Mouse (Mus musculus): ENCODE data around the gene Gab1.

Gab1 gene

DNA sequence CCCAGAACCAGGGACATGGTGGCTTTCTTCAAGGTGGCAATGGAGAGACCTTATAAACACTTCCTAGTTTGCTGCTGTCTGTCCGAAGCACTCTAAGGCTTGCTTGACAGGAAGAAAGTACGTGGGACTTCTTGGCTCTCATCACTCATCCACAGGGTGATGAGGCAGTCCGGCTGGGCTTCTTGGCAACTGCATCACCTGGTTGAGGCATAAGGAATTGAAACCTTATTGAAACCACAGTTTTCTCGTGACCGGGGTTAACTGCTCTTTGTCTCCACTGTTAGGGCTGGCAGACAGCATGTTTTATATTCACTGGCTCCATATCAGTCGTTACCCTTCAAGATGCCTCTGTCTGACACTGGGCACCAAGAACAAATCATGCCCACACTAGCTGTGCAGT is 40.2 kb downstream of the Gab1 start:
- no peak for DNase-seq

DNA sequence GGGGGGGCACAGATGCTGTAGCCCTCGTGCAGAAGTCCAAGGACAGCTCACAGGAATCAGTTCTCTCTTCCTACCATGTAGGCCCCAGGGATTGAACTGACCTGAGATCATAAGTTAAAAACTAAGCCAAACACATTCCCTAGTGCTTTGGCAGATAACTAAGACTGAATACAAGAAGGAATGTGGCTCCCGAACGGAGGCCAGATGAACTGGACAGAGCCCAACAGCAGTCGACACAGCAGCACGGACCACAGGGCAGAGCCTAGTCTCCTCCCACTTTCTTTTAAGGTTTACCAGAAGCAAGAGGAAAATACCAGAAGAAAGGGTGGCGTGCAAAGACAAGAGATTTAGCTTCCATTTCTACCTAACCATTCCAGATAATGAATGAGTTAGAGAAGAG is 42.1 kb downstream of the Gab1 start:
- DNase-seq = peak; percentile 42 to 65

DNA sequence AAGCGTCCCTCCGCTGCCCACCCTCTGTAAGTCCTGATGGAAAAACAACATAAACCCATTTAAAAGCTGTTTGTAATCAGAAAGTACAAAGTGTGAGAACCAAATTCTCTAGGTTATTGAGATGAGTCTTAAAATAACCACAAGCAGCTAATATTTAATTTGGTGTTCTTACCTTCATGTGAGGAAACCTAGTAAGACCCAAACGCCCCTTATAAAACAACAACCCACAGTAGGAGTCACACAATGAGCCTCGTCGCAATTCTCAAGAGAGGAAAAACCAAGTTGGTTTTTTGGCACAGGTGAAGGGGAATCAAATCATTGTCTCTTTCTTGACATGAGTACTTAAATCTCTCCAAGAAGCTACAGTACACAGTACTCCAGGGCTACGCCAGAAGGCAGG is 44.9 kb downstream of the Gab1 start:
- no peak for DNase-seq

DNA sequence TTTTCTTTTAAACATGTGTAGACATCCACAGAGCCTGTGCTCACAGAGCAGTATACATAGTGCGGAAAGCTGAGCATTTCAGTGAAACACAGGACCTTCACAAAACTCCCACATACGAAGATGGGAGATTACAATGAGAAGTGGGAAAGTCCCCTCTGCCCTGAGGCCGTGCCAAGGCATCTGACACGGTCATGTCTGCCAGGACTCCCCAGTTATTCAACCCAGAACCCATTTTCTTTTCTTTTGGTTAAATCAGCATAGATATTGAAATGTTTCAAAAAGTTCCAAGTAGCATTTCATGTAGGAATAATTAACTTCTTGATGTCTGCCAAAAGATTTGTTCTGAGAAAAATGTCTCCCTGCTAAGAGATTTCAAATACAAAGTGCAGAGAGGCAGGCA is 45.9 kb downstream of the Gab1 start:
- no peak for DNase-seq

DNA sequence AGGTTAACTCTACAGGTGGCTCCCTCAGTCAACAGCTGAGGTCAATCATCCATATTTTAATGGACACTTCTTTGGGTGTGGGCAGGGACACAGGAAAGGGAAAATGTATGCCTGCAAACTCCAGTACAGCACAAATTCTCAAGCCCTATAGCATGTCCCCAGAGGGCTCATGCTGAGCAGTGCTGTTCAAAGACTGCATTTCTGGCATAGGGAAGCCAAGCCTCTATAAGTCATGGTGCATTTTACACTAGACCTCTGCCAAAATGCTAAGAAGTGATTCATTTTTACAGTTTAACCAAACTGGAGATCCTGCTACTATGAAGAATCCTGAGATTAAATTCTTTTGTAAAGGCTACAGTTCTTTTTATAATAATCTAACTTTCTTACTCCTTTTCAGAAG is 47.8 kb downstream of the Gab1 start:
- no peak for DNase-seq

DNA sequence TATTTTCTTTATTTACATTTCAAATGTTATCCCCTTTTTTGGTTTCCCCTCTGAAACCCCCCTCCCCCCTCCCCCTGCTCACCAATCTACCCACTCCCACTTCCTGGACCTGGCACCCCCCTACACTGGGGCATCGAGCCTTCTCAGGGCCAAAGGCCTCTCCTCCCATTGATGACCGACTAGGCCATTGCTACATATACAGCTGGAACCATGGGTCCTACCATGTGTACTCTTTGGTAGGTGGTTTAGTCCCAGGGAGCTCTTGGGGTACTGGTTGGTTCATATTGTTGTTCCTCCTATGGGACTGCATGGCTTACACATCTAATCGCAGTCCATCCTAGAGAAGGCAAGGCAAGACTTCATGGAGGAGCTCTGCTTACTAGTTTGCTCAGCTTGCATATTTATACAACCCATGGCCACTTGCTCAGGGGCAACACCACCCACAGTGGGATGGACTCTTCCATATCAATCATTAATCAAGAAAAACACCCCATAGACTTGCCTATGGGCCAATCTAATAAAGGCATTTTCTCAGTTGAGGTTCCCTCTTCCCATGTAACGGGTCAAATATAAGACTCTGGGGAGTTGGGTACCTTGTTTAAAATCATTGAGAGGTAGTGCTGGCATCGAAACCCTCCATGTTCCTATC is 48.3 kb downstream of the Gab1 start:
- no peak for DNase-seq

DNA sequence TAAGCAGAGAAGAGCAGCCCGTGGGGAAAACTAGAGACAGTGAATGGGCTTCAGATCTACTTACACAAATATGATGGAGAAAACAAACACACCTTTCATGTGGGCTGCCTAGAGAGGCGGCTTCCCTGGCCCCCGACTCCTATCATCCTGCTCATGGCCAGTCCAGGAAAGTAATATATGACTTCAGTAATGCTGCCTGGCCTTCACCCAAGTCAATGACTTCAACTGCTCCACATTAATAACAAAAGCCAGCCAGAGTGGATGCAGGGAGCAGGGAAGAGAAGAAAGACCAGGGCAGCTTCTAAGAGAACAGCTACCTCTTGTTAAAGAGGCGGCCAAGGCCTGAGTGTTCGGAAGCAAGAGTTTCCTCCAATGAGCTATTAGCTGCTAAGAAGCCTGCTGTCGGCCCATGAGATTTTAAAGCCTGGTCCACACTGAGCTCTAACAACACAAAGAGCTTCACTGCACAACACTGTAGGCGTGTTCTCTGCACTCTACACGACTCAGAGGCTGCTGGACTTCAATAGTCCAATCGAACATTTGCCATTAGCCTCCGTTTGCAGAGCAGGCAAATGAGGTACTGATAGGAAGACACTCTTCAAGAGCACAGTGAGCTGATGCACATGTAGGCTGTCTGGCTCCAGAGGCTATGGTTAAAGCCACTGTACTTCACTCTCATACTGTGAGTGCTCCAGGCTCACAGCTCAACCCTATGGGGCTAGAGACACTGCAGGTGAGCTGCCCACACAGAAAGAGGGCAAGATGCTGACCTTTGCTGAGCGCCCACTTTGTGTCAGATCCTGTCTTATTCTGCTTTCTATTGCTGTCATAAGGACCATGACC is 49.4 kb downstream of the Gab1 start:
- DNase-seq = no peak

DNA sequence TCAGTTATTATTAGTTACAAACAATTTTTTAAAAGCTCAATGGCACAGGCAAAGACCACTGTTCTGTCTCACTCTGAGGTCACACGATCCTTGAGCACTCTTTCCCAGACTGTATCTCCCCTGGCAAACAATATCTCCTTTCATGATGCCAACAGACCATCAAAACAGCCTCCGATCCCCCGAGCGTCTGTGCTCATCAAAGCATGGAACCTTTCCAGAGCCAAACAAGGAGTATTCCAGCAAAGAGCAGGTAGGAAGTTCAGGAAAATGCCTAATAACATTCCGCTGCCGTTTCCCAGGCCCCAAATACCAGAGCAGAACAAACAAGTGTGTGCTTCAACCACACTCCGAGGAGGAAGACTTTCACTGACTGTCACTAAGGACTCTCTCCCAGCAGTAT is 50.2 kb downstream of the Gab1 start:
- no peak for DNase-seq

DNA sequence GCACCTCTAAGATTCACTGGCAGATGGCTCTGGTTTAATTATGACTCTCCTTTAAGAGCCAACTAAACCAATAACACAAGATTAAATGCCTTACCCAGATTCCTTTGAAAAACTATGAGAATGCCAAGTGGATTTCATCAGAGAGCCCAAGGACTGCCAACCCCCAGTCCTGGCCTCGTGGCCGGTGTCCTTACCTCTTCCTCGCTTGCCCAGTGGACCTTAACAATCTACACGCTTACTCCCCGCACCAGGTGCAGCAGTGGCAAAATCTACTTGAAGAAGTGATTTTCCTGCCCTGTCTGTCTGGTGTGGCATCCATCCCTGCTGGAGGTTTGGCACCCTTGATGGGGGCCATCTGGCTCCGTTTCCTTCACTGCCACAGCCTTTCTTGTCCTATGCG is 53.3 kb downstream of the Gab1 start:
- peak; percentile 47 to 60 for DNase-seq

DNA sequence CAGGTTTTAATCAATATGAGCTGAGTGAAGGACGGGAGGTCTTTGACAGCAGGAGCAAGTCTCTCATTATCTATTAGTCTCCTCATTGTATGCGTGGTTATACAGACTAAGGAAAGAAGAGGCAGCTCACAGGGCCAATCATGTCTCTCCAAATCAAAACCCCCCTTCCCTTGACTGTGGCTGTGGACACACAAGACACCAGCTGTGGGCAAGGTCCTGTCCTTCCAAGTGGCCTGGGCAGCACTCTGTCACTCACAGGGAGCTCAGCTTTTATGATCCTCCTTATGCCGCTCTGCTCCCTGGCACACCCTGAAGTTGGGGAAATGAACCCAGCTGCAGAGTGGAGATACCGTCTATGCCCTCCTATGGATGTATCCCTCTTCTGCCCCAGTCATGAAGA is 55.2 kb downstream of the Gab1 start:
- no peak for DNase-seq

DNA sequence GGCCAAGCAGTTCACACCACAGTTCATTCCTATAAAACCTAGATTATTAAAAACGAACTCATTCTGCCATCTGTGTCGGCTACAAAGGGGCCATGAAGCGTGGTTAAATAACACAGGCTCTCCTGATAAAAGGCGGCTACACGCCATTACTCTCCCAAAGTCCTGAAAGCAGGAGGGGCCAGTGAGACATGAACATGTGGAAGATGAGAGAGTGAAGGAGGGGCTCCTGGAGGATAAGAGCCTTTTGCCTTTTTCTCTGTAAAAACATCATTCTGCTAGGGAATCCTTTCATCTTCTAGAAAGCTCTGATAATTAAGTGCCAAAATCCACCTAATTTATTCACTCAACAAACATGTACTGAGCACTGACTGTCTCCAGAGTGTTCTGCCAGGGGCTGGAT is 55.9 kb downstream of the Gab1 start:
- no peak for DNase-seq

DNA sequence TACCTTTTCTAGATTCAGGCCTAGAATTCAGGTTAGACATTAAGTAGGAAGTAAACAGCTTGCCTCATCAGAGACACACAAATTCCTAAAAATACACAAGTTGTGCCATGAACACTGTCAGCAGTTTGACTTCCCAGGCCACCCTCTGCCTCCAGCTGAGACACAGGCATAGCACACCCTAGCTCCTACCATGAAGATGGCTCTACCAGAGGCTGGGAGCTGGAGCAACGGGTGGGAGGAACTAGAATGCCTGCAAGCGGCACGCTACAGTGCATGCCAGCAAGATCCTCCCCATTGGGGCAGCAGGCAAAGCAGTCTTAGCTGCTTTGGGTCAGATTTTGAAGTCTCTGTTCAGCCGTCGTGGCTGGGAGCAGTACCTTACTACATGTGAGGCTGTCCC is 57.1 kb downstream of the Gab1 start:
- no peak for DNase-seq

DNA sequence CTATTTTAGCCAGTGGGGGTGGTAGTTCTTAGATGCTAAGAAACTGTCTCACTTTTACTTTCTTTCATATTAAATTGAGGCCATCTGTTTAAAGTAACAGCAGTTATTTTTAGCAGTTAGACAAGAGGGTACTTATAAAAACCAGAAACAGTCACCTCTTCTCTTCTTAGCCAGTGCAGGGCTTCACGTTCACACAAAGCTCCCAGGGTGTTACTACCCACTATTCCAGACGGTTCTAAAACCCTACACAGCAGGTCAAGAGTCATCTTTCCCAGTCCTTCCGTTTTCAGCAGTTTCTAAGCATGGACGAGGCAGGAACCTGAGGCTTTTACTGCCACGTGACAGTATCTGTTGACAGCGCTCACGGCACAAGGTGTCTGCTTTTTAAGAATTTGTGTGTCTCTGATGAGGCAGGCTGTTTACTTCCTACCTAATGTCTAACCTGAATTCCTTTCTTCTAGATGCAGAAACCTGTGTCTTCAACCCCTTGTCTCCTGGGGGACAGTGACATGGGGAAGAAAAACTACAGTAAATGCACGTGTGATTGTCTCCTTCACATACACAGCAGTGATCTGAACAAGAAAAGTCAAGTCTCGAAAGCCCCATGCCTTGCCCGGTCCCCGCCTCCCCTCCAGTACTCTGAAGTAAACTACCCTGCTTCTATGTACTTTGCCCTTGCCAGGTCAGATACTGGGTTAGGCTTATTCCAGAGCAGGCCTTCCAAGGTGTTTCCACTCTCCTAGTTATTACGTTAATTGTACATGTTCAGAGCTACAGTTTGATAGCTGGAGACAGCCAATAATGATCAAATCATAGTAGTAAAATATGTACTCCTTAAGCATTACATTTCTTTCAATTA is 58.7 kb downstream of the Gab1 start:
- DNase-seq = no peak

DNA sequence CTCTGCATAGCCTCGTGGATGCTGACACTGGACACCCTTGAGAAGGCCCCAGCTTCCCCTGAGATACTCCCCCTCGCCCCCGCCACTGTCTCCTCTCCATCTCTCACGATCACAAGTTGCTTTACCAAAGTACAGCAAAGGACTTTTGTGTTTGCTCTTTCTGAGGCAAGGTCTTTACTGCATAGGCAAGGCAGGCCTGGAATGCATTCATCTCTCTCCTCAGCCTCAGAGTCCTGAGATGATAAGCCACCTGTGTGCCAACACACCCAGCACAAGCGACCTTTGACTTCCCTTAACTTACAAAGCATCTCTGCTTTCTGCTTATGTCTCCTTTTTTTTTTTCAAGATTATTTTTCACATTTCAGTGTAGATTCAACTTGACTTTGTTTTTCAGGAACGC is 61.3 kb downstream of the Gab1 start:
- DNase-seq = no peak

DNA sequence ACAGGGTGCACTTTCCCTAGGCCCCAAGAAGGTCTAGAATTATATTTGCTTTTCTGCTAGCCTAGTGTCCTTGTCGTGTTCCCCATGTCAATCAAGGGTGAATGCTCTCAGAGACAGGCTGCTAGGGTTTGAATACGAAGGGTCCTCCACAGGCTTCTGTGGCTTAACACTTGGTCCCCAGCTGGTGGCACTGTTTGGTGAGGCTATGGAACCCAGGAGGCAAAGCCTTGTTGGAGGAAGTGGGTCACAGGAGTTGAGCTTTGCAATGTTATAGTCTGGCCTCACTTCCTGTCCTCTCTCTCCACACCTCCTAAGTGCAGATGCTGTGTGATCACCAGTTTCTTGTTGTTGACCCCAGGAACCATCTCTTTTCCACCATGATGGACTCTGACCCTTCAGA is 63.3 kb downstream of the Gab1 start:
- DNase-seq = no peak

DNA sequence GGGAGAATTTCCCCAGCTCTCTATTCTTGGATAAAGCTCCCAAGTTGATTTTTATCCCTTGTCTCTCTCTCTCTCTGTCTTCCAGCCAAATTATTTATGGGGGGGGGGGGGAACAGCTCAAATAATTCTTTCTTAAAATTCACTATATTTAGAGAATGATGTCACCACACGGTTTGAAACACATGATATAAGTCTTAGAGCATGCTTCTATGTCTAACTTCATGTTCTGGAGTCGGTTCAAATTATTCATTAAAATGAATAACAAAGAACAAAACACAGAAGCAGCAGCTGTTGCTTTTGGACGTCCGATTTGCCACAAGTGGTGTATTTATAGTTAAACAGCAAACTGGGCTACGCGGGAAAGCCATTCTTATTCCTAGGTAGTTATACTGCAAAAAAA is 65.1 kb downstream of the Gab1 start:
- no peak for DNase-seq

DNA sequence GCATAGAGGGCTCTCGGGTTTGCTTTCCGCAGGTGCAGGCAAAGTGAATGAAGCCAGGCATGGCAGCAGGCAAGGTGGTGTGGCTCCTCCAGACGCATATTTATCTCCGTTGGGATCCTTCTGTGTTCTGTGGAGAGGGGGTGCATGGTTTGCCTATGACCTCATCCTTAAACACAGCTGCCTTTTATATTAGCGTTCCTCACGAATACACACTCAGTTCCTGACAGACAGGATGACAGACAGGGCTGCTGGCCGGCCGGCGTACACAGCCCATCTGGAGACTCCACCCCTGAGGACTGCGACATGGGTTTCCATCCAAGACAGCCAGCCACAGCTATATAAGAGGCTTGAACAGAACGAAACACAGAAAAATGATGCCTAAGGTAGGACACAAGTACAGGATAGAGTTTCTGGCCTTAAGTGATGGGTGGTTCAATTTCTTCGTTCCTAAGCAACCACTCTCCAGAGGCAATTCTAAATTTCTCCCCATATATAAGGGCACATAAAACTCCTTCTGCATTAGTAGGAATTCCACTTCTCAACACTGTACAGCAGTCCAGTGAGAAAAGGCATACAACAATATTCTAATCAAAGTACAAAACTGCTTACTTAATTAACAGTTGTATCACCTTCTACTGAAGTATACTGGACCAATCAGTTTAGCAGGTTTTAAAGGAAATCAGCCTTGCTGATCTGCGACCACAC is 66.1 kb downstream of the Gab1 start:
- DNase-seq = peak in 1 of 2 experiments; percentile 57

DNA sequence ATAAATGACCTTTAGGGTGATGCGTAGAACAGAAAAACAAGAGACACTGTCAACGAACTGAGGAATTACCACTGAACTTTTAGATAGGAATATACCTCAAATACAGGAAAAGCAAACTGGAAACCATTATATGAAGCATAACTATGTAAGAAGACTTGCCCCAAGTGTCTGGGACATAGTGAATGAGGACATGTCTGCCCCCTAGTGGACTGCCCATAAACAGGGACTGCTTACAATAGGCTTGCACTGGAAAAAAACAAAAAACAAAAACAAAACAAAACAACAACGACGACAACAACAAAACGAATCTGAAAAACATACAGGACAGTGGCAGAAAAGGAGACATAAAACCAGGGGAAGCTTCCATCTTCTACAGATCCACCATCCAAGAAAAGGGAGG is 66.9 kb downstream of the Gab1 start:
- DNase-seq = peak in 1 of 2 experiments; percentile 52

DNA sequence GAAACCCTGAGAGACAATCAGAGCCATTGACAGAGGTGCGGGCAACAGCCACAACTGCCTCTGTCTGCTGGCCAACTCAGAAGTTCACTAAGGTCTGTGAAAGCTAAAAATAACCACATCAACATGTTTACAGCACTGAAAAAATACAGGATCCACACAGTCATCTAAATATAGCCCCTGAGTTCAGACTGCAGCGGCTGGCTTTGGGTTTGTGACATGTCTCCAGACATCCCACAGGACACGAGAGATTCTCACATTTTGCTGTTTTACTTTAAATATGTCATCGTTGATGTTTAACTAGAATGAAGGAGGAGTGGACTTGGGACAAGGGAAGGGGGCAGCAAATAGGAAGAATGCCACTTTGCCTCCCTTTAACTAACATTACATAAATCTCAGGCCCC is 68.7 kb downstream of the Gab1 start:
- DNase-seq = no peak

DNA sequence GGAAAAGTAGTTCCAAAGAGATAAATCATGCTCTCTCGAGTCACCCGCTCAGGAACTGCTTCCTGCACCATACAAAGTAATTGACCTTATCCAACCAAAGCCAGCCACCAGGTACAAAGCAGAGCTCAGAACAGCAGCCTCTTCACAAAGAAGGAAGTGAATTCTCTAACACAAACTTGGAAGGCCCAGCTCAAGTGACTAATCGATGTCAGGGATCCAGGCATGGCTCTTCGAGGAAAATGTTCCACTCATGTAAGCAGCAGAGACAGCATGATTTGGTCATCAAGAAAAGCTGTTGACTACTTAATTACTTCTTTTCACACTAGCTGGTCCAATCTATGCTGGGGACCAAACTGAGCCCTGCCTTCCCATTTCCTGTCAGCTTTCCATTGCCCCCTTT is 69.4 kb downstream of the Gab1 start:
- DNase-seq = no peak

DNA sequence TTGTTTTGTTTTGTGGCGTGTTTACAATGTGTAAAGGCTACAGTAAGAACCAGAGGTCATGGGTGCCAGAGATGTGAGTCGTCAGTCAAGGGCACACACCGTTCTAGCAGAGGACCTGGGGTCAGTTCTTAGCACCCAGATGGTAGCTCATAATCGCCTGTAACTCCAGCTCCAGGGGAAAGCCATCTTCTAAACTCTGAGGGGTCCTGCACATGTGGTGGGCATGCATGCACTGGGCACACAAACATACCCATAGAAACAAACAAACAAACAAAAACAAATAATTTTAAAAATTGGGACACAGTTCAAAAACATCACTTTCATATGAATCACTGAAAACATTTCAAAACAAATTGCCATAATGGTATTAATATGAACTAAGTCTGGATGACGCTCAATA is 69.9 kb downstream of the Gab1 start:
- no peak for DNase-seq

DNA sequence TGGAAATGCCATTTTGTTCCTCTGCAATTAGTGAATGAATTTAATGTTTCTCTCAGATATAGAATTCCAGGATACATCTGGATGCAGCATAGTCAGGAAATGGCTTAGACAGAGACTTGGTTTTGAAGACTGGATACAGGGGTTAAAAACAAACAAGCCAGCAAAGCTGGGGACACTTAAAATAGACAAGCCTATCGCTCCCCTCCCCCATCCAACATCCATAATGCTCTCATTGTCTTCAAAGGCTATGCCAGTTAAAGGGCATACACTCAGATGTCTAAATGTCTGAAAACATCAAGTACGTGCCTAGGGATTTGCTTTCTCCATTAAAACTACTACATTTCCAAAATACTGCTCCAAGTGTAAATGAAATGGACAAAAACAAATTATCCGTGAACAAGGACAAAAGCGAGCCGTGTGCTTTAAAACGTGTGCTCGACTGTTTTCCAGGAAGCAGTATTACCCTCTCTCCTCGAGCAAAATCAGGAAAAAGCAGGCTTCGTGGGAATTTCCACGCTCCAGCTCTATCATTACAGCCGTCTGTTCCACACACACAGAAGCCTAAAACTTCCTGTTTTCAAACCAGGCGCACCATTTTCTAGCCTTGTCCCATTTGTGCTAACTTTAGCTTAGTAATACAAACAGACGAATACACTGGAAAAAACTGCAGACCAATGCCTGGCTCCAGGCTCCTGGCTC is 72.4 kb downstream of the Gab1 start:
- no peak for DNase-seq
